Mouse (Mus musculus) embryo, embryonic 11.5 days (tissue): ENCODE measurements at regions not wholly inside any gene's neighbourhood (a gene's known extent, or its start where the extent isn't known, plus 50 kb on each side); places are given as distances from the start of the nearest gene placed in this dataset.

Source experiments
- DNase-seq: peaks from one replicate; pipeline ENCODE4 v3.0.0-alpha.2; 2012; ENCODE audit warnings: low read depth, low spot score

- no peak for DNase-seq
These were observed 365.2 kb upstream of the Stxbp6 start for GRCm38 (mm10) chr12:45439745-45440144.

GRCm38 (mm10) chr12:45437271-45437670 is 362.8 kb upstream of the Stxbp6 start:
- DNase-seq: no peak

GRCm38 (mm10) chr12:45399436-45399835 is 324.9 kb upstream of the Stxbp6 start:
- DNase-seq: no peak

- DNase-seq: peak; percentile 8
These were observed 310.4 kb upstream of the Stxbp6 start for GRCm38 (mm10) chr12:45384864-45385263.
